Mouse (Mus musculus) heart, postnatal 0 days (tissue): Measurements from ENCODE around the gene 0610037L13Rik. TPM values are rescaled to one million over a fixed set of nuclear protein-coding genes. Genes with fewer than 3 reads are reported as not detected.

ENCODE experiments used
- ATAC-seq: fragments of 200-750 bp; cut with Nextera tagmentation; 2 replicates; pipeline ENCODE4 v1.8.0; 2017; ENCODE audit warnings: low read depth, moderate number of reproducible peaks, moderate library complexity; ENCODE audit not compliant: insufficient read depth
- DNase-seq: peaks from one replicate; pipeline ENCODE4 v3.0.0-alpha.2; 2016; ENCODE audit warnings: low spot score
- H3K27ac ChIP-seq: fragments of 300-500 bp; sonication (generic); 2 replicates; pipeline ENCODE4 v1.5.1; 2014; ENCODE audit warnings: low read depth, mild to moderate bottlenecking
- H3K27me3 ChIP-seq: fragments of 300-500 bp; sonication (generic); 2 replicates; pipeline ENCODE4 v1.6.1; 2014; ENCODE audit warnings: low read length, mixed read lengths; ENCODE audit not compliant: control insufficient read depth, insufficient read depth
- H3K36me3 ChIP-seq: fragments of 300-500 bp; sonication (generic); replicated peaks from 2 replicates; pipeline ENCODE4 v1.6.1; 2014; ENCODE audit warnings: low read length, mixed read lengths; ENCODE audit not compliant: control insufficient read depth, insufficient read depth
- H3K4me1 ChIP-seq: fragments of 300-500 bp; sonication (generic); 2 replicates; pipeline ENCODE4 v1.6.1; 2014; ENCODE audit warnings: antibody characterized with exemption; ENCODE audit not compliant: control insufficient read depth, insufficient read depth
- H3K4me2 ChIP-seq: fragments of 300-500 bp; sonication (generic); 2 replicates; pipeline ENCODE4 v1.6.1; 2014; ENCODE audit warnings: low read depth, mild to moderate bottlenecking, low read length, moderate library complexity
- H3K4me3 ChIP-seq: fragments of 300-500 bp; sonication (generic); 2 replicates; pipeline ENCODE4 v1.5.1; 2014; ENCODE audit warnings: low read depth, low read length
- H3K9ac ChIP-seq: fragments of 300-500 bp; sonication (generic); replicated peaks from 2 replicates; pipeline ENCODE4 v1.6.1; 2014; ENCODE audit warnings: low read depth, low read length, mixed read lengths
- H3K9me3 ChIP-seq: fragments of 300-500 bp; sonication (generic); replicated peaks from 2 replicates; pipeline ENCODE4 v1.6.1; 2016; ENCODE audit warnings: low read length; ENCODE audit not compliant: control insufficient read depth
- CTCF ChIP-seq: IDR thresholded peaks from 2 replicates; pipeline ENCODE4 v1.5.1; 2016; ENCODE audit warnings: antibody characterized with exemption, control low read depth, low read depth
- EP300 ChIP-seq: IDR thresholded peaks from 2 replicates; pipeline ENCODE4 v1.6.1; 2016; ENCODE audit warnings: antibody characterized with exemption, low read depth
- WGBS: fragments of 180-500 bp; shearing (Covaris S2); extraction: QIAGEN DNeasy Blood & Tissue Kit; methylation state at CpG from one replicate; pipeline ENCODE4 v1.1.7; 2014; 5-methylcytosine and 5-hydroxymethylcytosine counted together
- polyA plus RNA-seq: library from polyadenylated mRNA; unstranded; fragments of >200 nt; fragmentation: Nextera tagmentation; extraction: Ambion mirVana; gene quantifications from 2 replicates; pipeline ENCODE4 v1.2.1, GENCODE M21; 2015
- total RNA-seq: library from RNA; depleted of rRNA; stranded (reverse); fragments of >200 nt; gene quantifications from 2 replicates; pipeline ENCODE4 v1.2.3, GENCODE M21; 2014; ENCODE audit warnings: low replicate concordance

0610037L13Rik gene
- total and polyA plus RNA-seq, 2 experiments from 2014 or later = 42.3 to 98.6 TPM

DNA sequence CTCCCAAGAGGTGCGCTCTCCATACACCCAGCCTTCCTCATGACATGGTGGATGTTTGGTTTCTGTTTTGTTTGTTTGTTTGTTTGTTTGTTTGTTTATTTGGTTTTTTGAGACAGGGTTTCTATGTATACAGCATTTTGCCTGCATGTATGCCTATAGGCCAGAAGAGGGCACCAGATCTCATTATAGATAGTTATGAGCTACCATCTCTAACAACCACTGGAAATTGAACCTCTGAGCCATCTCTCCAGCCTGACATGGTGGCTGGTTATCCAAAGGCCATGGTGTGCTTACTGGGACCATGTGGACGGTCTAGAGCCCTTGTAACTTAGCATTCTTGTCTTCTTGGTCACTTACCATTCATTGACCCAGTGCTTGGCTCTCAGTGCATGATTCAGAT lies 3.0 kb downstream of the 0610037L13Rik start:
- H3K36me3 ChIP-seq = peaks cover 47% of the 10 kb centered on the region
- H3K4me3 ChIP-seq = no peak overlapping the region
- H3K9me3 ChIP-seq = no peaks in the 10 kb centered on the region
- no peak overlapping the region for H3K9ac ChIP-seq
- ATAC-seq (no peak), DNase-seq (peak; percentile 34)
- no peaks in the 10 kb centered on the region for H3K27me3 ChIP-seq
- no peak overlapping the region for H3K27ac ChIP-seq
- peaks cover 7% of the 10 kb centered on the region; the same call in 1 of the 2 replicates for H3K4me1 ChIP-seq
- peak; percentile 61 for TF ChIP-seq CTCF
- TF ChIP-seq EP300 = no peak
- no peak overlapping the region for H3K4me2 ChIP-seq
- WGBS = 80% methylated on average over 2 of the region's 2 CpGs

DNA sequence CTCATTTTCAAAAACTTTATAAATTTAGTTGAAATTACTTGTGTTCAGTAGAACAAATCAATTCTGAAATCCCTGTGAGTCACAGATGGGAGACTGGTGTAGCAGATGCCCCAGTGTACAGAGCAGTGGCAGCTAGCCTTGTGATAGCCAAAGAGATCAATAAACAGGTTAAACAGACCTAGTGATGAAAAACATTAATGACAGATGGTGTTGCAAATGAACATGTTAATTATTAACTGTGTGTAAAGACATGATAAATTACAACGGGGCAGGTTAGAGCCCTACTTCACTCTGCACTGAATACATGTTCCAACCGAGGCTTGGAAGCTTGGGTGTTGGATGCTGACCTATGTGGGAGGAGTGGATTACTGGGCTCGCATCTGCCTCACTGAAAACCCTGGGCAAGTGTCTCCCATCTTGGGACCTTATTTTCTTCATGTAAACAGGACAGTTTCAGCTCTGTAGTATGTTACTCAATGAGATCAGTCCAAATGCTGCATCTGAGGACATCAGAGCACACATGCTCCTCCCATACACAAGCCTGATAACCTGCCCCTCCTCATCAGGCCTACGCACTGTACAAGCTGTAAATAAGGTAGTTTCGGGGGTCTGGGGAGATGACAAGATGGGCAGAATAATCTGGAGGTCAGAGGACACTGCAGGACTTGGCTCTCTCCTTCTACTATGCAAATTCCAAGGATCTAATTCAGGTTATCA lies 9.8 kb downstream of the 0610037L13Rik start:
- H3K4me1 ChIP-seq = no peaks in the 10 kb centered on the region
- WGBS = 76% methylated on average over 5 of the region's 5 CpGs
- no peak for ATAC-seq

DNA sequence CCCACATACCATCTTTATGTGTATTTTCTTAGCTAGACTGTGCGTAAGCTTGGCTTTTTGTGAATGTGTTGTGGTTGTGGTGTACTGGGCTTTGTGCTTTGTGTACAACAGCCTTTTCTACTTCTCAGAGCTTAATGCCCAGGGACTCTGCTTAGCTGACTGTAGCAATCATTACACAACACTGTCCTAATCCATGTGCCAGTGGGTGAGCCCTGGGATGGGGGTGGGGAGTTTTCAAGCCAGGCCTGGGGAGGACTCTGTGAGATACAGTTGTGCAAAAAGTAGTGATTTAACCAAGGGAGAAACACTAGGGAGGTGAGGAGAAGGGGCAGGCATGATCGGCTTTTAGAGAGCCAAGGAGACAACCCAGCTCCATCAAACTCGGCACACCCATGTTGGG lies 10.6 kb downstream of the 0610037L13Rik start:
- ATAC-seq = no peak
- whole genome bisulfite sequencing = 92% methylated on average over 3 of the region's 3 CpGs
- no peak overlapping the region for H3K4me2 ChIP-seq
- peaks cover 37% of the 10 kb centered on the region for H3K36me3 ChIP-seq
- H3K27me3 ChIP-seq = no peaks in the 10 kb centered on the region
- H3K27ac ChIP-seq = no peak overlapping the region
- H3K9ac ChIP-seq = no peak overlapping the region
- H3K4me3 ChIP-seq = no peak overlapping the region
- no peak for TF ChIP-seq CTCF
- no peak for TF ChIP-seq EP300
- no peaks in the 10 kb centered on the region for H3K4me1 ChIP-seq
- H3K9me3 ChIP-seq = no peaks in the 10 kb centered on the region
- DNase-seq = no peak

More for the DNA sequence above, 9.8 kb downstream of the 0610037L13Rik start:
- Histone ChIP-seq H3K27me3 (no peaks in the 10 kb centered on the region), H3K4me3 (no peak overlapping the region), H3K36me3 (peaks cover 45% of the 10 kb centered on the region), H3K9ac (no peak overlapping the region), H3K27ac (no peak overlapping the region), H3K4me2 (no peak overlapping the region), H3K9me3 (no peaks in the 10 kb centered on the region)
- no peak for TF ChIP-seq EP300
- no peak for TF ChIP-seq CTCF
- DNase-seq = no peak

DNA sequence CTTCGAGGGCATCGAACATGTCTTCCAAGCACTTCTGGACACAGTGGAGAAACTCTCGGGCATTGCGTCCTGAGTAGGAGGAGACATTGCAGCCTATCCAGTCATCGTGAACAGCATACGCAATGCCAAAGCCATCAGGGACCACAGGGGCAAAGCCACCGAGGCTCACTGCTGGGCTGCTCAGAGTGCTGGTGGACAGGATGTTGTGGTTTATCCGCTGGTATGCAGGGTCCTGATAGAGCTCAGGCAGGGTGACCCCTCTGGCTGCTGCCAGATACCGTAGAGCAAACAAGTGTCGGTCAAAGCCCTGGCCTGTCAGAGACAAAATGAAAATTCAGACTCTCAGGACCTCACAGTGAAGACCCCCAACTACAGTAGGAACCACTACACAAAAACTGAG lies 14.6 kb downstream of the 0610037L13Rik start:
- Histone ChIP-seq H3K27ac (no peak overlapping the region), H3K27me3 (no peaks in the 10 kb centered on the region), H3K4me3 (no peak overlapping the region), H3K4me1 (no peaks in the 10 kb centered on the region), H3K9me3 (no peaks in the 10 kb centered on the region), H3K9ac (no peak overlapping the region), H3K36me3 (peaks cover 32% of the 10 kb centered on the region), H3K4me2 (no peak overlapping the region)
- 71% methylated on average over 10 of the region's 10 CpGs for WGBS
- no peak for ATAC-seq
- DNase-seq = no peak
- no peak for TF ChIP-seq EP300
- no peak for TF ChIP-seq CTCF

DNA sequence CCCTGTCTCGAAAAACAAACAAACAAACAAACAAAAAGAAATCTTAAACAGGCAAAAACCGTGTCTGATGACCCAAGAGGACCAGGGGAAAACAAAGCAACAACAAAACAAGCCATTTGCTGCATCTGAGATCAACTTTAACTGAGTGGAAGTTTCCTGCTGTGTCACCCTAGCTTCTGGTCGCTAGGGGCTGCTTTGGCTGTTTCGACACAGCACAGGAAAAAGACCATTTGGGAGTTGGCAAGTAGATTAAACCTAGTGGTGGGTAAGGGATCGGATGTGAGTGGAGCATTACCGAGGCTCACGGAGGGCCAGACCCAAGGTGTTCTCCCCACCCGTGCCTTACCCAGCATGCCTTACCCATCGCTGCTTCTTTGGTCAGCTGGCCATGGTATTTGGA lies 16.9 kb downstream of the 0610037L13Rik start:
- Histone ChIP-seq H3K4me2 (no peak overlapping the region), H3K27me3 (no peaks in the 10 kb centered on the region), H3K9me3 (no peaks in the 10 kb centered on the region), H3K9ac (no peak overlapping the region), H3K4me3 (no peak overlapping the region), H3K36me3 (peaks cover 46% of the 10 kb centered on the region), H3K4me1 (no peaks in the 10 kb centered on the region), H3K27ac (no peak overlapping the region)
- DNase-seq = no peak
- no peak for ATAC-seq
- TF ChIP-seq CTCF = no peak
- no peak for TF ChIP-seq EP300
- 81% methylated on average over 9 of the region's 9 CpGs for WGBS

DNA sequence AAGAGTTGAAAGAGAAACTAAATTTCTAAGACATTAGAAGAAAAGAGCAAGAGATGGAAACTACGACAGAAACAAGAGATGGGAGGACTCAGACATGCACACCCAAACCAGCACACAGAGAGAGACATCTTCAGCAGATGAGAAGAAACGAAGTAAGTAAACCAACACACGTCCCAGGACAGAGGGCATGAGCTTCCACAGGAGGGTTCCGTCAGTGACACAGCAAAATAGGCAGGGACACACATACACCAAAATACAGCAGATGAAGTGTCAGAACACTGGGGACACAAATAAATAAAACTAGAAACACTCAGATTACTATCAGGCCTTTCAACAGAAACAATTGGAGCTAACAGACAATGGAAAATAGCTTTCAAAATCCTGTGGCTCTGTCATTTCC lies 20.4 kb downstream of the 0610037L13Rik start:
- Histone ChIP-seq H3K9ac (no peak overlapping the region), H3K36me3 (peaks cover 64% of the 10 kb centered on the region), H3K4me3 (no peak overlapping the region), H3K4me2 (no peak overlapping the region), H3K9me3 (no peaks in the 10 kb centered on the region), H3K27me3 (no peaks in the 10 kb centered on the region), H3K27ac (no peak overlapping the region), H3K4me1 (no peaks in the 10 kb centered on the region)
- TF ChIP-seq EP300 = no peak
- no peak for TF ChIP-seq CTCF
- ATAC-seq (no peak), DNase-seq (no peak)
- 91% methylated on average over 4 of the region's 4 CpGs for WGBS
